Mouse (Mus musculus): ENCODE measurements at regions not wholly inside any gene's neighbourhood (a gene's known extent, or its start where the extent isn't known, plus 50 kb on each side); places are given as distances from the start of the nearest gene placed in this dataset.

DNA sequence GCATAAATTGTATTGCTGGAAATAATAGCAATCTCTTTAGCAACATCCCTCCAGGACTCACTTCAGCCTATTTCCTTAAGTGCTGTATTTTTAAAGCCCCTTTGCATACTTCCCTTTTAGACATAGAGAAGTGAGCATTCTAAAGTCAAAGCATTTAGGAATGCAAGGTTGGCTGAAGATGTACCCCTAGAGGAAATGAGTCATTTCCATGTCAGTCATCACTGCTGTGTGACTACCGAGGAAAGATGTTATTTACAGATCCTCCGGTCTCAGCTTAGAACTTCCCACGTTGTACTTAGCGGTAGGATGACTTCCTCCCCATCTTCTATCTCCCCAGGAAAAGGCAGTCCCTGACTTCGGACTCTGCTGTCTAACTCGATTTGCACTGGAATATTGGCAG, 337.2 kb downstream of the Meis1 start:
- Histone ChIP-seq H3K4me1 (replicated peaks; ENCODE audit: control insufficient read depth, insufficient read depth, low read length) (no peaks in the 10 kb centered on the region), H3K4me3 (replicated peaks; ENCODE audit: low read length) (no peak overlapping the region), H3K27ac (no peak overlapping the region), H3K9ac (no peak overlapping the region), H3K4me2 (replicated peaks) (no peak overlapping the region), H3K27me3 (ENCODE audit: control insufficient read depth, insufficient read depth, low read length) (no peaks in the 10 kb centered on the region), H3K9me3 (ENCODE audit: control insufficient read depth, low read length) (no peaks in the 10 kb centered on the region), H3K36me3 (replicated peaks; ENCODE audit: control insufficient read depth, insufficient read depth) (no peaks in the 10 kb centered on the region)
- DNase-seq (ENCODE audit: low spot score) (no peak), ATAC-seq (ENCODE audit: low FRiP score) (no peak)
- 85% methylated on average over 6 of the region's 6 CpGs for WGBS

DNA sequence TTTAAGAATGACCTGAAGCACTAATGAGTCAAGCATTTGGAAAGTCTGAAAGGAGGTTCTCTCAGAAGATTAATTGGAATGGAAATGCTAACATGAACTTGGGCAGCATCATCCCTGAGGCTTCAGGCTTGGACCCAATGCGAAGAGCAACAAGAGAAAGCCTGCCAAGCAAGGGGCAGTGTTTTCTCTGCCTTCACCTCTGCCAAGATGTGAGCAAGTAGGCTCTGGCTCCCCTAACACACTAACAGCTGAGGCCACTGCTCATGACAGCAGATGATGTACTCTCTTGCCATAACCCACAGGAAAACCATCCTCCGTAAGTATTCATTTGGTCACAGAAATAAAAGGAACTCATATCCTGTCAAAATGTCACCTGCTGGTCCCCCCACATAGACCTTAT, 341.9 kb downstream of the Meis1 start:
- DNase-seq (ENCODE audit: low spot score) (no peak), ATAC-seq (ENCODE audit: low FRiP score) (no peak)
- H3K4me1 ChIP-seq (replicated peaks; ENCODE audit: control insufficient read depth, insufficient read depth, low read length): no peaks in the 10 kb centered on the region
- no peak overlapping the region for H3K4me3 ChIP-seq (replicated peaks; ENCODE audit: low read length)
- no peak overlapping the region for H3K9ac ChIP-seq
- 88% methylated on average over 2 of the region's 2 CpGs for WGBS
- H3K27ac ChIP-seq: no peak overlapping the region
- no peak overlapping the region for H3K4me2 ChIP-seq (replicated peaks)
- no peaks in the 10 kb centered on the region for H3K9me3 ChIP-seq (ENCODE audit: control insufficient read depth, low read length)
- no peaks in the 10 kb centered on the region for H3K36me3 ChIP-seq (replicated peaks; ENCODE audit: control insufficient read depth, insufficient read depth)
- no peaks in the 10 kb centered on the region for H3K27me3 ChIP-seq (ENCODE audit: control insufficient read depth, insufficient read depth, low read length)

DNA sequence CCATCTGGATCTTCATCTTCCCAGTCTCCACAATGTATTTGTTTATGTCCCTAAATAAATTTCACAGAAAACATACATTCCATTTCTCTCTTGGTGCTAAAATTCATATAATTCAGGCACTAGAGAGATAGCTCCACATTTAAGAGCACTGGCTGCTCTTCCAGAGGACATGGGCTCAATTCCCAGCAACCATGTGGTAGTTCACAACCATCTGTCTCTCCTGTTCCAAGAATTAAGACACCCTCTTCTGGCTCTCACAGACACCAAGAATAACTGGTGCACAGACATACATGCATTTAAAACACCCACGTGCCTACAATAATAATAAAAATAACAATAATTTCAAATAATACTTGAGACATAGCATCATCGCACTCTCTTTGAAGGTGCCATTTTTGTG, 347.8 kb downstream of the Meis1 start:
- Histone ChIP-seq H3K9me3 (ENCODE audit: control insufficient read depth, low read length) (no peaks in the 10 kb centered on the region), H3K27me3 (ENCODE audit: control insufficient read depth, insufficient read depth, low read length) (no peaks in the 10 kb centered on the region), H3K27ac (no peak overlapping the region), H3K36me3 (replicated peaks; ENCODE audit: control insufficient read depth, insufficient read depth) (no peaks in the 10 kb centered on the region), H3K4me3 (replicated peaks; ENCODE audit: low read length) (no peak overlapping the region), H3K4me1 (replicated peaks; ENCODE audit: control insufficient read depth, insufficient read depth, low read length) (no peaks in the 10 kb centered on the region), H3K9ac (no peak overlapping the region), H3K4me2 (replicated peaks) (no peak overlapping the region)
- ATAC-seq (ENCODE audit: low FRiP score) (no peak), DNase-seq (ENCODE audit: low spot score) (no peak)
- 95% methylated on average over 2 of the region's 2 CpGs for WGBS

DNA sequence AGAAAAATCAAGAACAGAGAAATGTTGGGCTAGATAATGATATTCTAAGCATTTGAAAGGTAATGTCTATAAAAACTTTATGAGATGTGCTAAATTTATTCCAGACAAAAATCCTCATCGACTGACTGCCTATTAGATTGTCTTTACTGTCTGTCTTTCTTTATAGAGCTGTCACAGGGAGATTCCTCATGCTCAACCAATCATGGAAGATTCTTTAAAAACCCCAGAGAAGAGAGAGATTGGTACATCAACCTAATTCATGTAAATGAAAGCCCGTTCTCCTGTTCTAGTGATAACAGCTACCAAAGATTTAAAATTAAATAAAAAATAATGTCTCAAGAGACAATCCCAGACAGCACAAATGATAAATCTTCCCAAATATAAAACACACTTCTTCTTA, 349.5 kb downstream of the Meis1 start:
- no peak for ATAC-seq (ENCODE audit: low FRiP score)
- H3K27ac ChIP-seq: no peak overlapping the region
- no peak for DNase-seq (ENCODE audit: low spot score)
- H3K9me3 ChIP-seq (ENCODE audit: control insufficient read depth, low read length): no peaks in the 10 kb centered on the region
- H3K36me3 ChIP-seq (replicated peaks; ENCODE audit: control insufficient read depth, insufficient read depth): no peaks in the 10 kb centered on the region
- no peaks in the 10 kb centered on the region for H3K4me1 ChIP-seq (replicated peaks; ENCODE audit: control insufficient read depth, insufficient read depth, low read length)
- H3K9ac ChIP-seq: no peak overlapping the region
- H3K27me3 ChIP-seq (ENCODE audit: control insufficient read depth, insufficient read depth, low read length): no peaks in the 10 kb centered on the region
- no peak overlapping the region for H3K4me3 ChIP-seq (replicated peaks; ENCODE audit: low read length)
- H3K4me2 ChIP-seq (replicated peaks): no peak overlapping the region
- 46% methylated on average over 2 of the region's 2 CpGs for WGBS

DNA sequence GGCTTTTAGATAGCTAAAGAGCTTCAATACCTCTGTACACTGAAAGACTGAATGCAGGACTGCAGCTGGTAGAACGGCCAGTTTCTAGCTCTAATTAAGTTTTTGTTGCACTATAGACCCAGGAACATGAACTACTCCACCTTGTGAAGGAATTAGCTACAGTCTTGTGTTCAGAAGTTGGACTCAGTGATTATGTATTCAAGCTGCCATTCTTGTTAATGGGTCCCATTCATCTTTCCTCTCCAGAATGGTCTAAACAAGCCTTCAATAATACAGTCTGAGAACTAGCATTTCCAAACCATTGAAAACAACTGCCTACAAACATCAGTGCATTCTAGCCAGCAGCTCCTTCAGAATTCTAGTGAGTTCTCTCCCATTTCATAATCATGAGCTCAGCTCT, 362.4 kb downstream of the Meis1 start:
- no peaks in the 10 kb centered on the region for H3K27me3 ChIP-seq (ENCODE audit: control insufficient read depth, insufficient read depth, low read length)
- no peak overlapping the region for H3K4me2 ChIP-seq (replicated peaks)
- H3K27ac ChIP-seq: no peak overlapping the region
- H3K36me3 ChIP-seq (replicated peaks; ENCODE audit: control insufficient read depth, insufficient read depth): no peaks in the 10 kb centered on the region
- 57% methylated on average over 1 of the region's 1 CpGs for WGBS
- no peak overlapping the region for H3K9ac ChIP-seq
- DNase-seq (ENCODE audit: low spot score) (no peak), ATAC-seq (ENCODE audit: low FRiP score) (no peak)
- no peaks in the 10 kb centered on the region for H3K4me1 ChIP-seq (replicated peaks; ENCODE audit: control insufficient read depth, insufficient read depth, low read length)
- no peaks in the 10 kb centered on the region for H3K9me3 ChIP-seq (ENCODE audit: control insufficient read depth, low read length)
- H3K4me3 ChIP-seq (replicated peaks; ENCODE audit: low read length): no peak overlapping the region

DNA sequence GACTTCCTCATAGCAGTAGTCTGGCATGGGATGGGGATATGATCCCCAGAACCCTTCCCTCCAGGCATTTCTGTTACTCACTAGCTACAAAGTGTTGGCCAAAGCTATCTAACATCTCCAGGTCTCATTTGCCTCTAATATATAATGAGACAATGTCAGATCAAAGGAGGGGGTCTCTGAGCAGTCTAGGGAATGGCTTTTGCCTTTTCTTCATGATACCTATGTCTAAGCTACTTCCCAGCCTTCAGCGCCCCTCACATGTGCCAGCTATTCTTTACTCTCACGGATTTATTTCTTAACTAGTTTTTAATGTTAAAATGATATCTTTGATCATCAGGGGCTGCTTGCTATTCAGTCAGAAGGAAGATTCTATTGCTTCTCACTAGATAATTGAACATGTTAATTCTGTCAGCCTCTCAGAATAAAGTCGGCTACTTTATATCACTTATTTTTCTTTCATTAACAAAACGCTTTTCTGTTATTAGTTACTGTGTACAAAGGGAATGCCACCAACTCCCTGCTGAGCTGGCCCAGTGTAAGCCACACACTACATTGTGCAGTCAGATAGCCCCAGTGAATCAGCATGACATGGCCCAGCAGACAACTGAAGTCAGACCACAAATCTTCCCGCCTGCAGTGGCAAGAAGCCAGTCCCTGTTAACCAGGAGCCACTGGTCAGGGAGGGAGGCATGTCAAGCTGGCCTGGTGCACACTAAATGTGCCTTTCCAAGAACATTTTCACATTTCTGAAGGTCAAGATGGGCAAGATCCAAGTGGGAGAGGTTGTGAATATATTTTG, 386.6 kb downstream of the Meis1 start:
- 57% methylated on average over 5 of the region's 5 CpGs for WGBS
- H3K36me3 ChIP-seq (replicated peaks; ENCODE audit: control insufficient read depth, insufficient read depth): no peaks in the 10 kb centered on the region
- H3K27me3 ChIP-seq (ENCODE audit: control insufficient read depth, insufficient read depth, low read length): no peaks in the 10 kb centered on the region
- H3K4me2 ChIP-seq (replicated peaks): no peak overlapping the region
- DNase-seq (ENCODE audit: low spot score) (no peak), ATAC-seq (ENCODE audit: low FRiP score) (no peak)
- H3K4me3 ChIP-seq (replicated peaks; ENCODE audit: low read length): no peak overlapping the region
- H3K9ac ChIP-seq: no peak overlapping the region
- no peaks in the 10 kb centered on the region for H3K9me3 ChIP-seq (ENCODE audit: control insufficient read depth, low read length)
- no peaks in the 10 kb centered on the region for H3K4me1 ChIP-seq (replicated peaks; ENCODE audit: control insufficient read depth, insufficient read depth, low read length)
- H3K27ac ChIP-seq: no peak overlapping the region

DNA sequence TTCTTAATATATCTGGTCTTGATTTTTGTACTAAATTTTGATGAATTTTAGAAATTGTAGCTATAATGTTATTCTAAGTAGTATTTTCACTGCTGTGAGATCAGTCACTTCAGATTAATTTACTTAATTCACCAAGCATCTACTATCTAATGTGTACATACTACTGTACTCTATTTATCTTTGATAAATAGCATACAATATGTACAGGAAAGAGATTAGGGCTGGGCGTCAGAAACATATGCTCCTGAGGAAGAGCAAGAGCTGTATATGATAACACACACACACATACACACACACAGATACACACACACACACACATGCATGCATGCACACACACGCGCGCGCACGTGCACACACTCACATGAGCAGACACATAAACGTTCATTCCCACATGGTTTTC, 387.2 kb downstream of the Meis1 start:
- Histone ChIP-seq H3K36me3 (replicated peaks; ENCODE audit: control insufficient read depth, insufficient read depth) (no peaks in the 10 kb centered on the region), H3K4me2 (replicated peaks) (no peak overlapping the region), H3K27me3 (ENCODE audit: control insufficient read depth, insufficient read depth, low read length) (no peaks in the 10 kb centered on the region), H3K4me3 (replicated peaks; ENCODE audit: low read length) (no peak overlapping the region), H3K27ac (no peak overlapping the region), H3K9ac (no peak overlapping the region), H3K4me1 (replicated peaks; ENCODE audit: control insufficient read depth, insufficient read depth, low read length) (no peaks in the 10 kb centered on the region), H3K9me3 (ENCODE audit: control insufficient read depth, low read length) (no peaks in the 10 kb centered on the region)
- DNase-seq (ENCODE audit: low spot score) (no peak), ATAC-seq (ENCODE audit: low FRiP score) (no peak)
- 93% methylated on average over 7 of the region's 7 CpGs for WGBS

DNA sequence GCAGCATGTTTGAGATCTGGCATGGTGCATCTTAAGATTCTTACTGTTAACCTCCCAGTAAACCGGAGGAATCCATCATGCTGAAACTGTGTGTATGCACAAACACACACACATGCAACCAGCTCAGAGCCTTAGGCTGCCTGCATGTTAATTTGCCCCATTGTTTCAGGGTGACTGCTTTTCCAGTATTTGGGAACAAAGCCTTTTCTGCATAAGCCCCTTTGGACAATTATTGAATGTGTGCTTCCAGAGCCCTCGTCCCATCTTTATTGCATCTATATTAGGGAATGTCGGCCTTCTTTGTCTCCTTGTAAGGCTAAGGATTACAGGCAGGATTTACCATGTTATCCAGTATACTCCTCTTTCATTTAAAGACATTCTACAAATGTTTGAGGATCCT, 397.0 kb downstream of the Meis1 start:
- WGBS: 25% methylated on average over 3 of the region's 3 CpGs
- Histone ChIP-seq H3K4me3 (replicated peaks; ENCODE audit: low read length) (no peak overlapping the region), H3K27me3 (ENCODE audit: control insufficient read depth, insufficient read depth, low read length) (no peaks in the 10 kb centered on the region), H3K9ac (no peak overlapping the region), H3K4me1 (replicated peaks; ENCODE audit: control insufficient read depth, insufficient read depth, low read length) (no peaks in the 10 kb centered on the region), H3K4me2 (replicated peaks) (no peak overlapping the region), H3K36me3 (replicated peaks; ENCODE audit: control insufficient read depth, insufficient read depth) (no peaks in the 10 kb centered on the region), H3K9me3 (ENCODE audit: control insufficient read depth, low read length) (no peaks in the 10 kb centered on the region), H3K27ac (no peak overlapping the region)
- DNase-seq (ENCODE audit: low spot score) (no peak), ATAC-seq (ENCODE audit: low FRiP score) (no peak)

DNA sequence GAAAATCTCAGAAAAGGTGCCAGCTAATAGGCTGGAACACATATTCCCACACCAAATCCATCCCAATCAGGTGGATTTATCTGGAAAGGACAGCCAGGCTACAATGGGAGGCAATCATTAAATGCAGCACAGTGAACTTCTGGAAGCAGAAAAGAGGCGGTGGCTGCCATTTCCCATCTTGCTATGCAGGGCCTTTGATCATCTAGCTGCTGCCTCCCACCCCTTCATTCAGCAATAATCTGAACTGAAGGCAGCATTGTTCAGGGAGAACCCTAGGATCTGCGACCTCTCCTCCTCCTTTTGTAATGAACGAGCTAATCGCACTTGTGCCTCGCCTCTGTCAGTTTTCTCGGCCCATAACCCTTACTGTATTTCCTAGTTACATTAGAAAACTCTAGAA, 413.9 kb downstream of the Meis1 start:
- no peak for DNase-seq (ENCODE audit: low spot score)

More for the DNA sequence above, 413.9 kb downstream of the Meis1 start:
- no peak overlapping the region for H3K4me2 ChIP-seq (replicated peaks)
- no peaks in the 10 kb centered on the region for H3K27me3 ChIP-seq (ENCODE audit: control insufficient read depth, insufficient read depth, low read length)
- no peak for ATAC-seq (ENCODE audit: low FRiP score)
- no peaks in the 10 kb centered on the region for H3K9me3 ChIP-seq (ENCODE audit: control insufficient read depth, low read length)
- 26% methylated on average over 6 of the region's 6 CpGs for WGBS
- H3K4me1 ChIP-seq (replicated peaks; ENCODE audit: control insufficient read depth, insufficient read depth, low read length): no peaks in the 10 kb centered on the region
- H3K9ac ChIP-seq: no peak overlapping the region
- H3K27ac ChIP-seq: no peak overlapping the region
- H3K36me3 ChIP-seq (replicated peaks; ENCODE audit: control insufficient read depth, insufficient read depth): no peaks in the 10 kb centered on the region
- H3K4me3 ChIP-seq (replicated peaks; ENCODE audit: low read length): no peak overlapping the region
